Mouse (Mus musculus): ENCODE data around the gene Gm10718. TPM values are rescaled to one million over a fixed set of nuclear protein-coding genes. Genes with fewer than 3 reads are reported as not detected.
"Not testable (repeated sequence)": the region's sequence is repeated elsewhere in the genome, so short reads cannot be mapped to it uniquely, and the experiment has no call there.

Gene Gm10718
- polyA plus RNA-seq, 1 experiment from 2014 or later, result not detected

GRCm38 (mm10) chr9:3030677-3031318 lies 7.5 kb downstream of the Gm10718 start:
- not testable (repeated sequence) for H3K27me3 ChIP-seq (ENCODE audit: low read depth, poor library complexity, severe bottlenecking); H3K27ac ChIP-seq; H3K4me3 ChIP-seq; H3K9me3 ChIP-seq (replicated peaks); H3K36me3 ChIP-seq; H3K4me1 ChIP-seq
- WGBS, result 61% methylated on average over 2 of the region's 10 CpGs
- DNase-seq (ENCODE audit: low spot score), result peak; percentile 70

- H3K9me3 ChIP-seq (replicated peaks); H3K27me3 ChIP-seq (ENCODE audit: low read depth, poor library complexity, severe bottlenecking); H3K4me1 ChIP-seq; DNase-seq (ENCODE audit: low spot score); H3K27ac ChIP-seq; H3K36me3 ChIP-seq; H3K4me3 ChIP-seq: not testable (repeated sequence)
- 57% methylated on average over 1 of the region's 8 CpGs for WGBS
Observed at GRCm38 (mm10) chr9:3034299-3034698, 11.0 kb downstream of the Gm10718 start, which contains the start of gene Gm17535. Gm17535 (plus strand) TSS chr9:3034599.

GRCm38 (mm10) chr9:3036577-3036976 lies 13.2 kb downstream of the Gm10718 start, which contains the start of gene Gm10715:
Gm10715 (plus strand) TSS chr9:3036877.
- H3K4me3 ChIP-seq; H3K9me3 ChIP-seq (replicated peaks); H3K27ac ChIP-seq; H3K4me1 ChIP-seq; DNase-seq (ENCODE audit: low spot score); H3K27me3 ChIP-seq (ENCODE audit: low read depth, poor library complexity, severe bottlenecking); H3K36me3 ChIP-seq: not testable (repeated sequence)
- 82% methylated on average over 8 of the region's 8 CpGs for WGBS

- 73% methylated on average over 4 of the region's 4 CpGs for WGBS
- H3K4me1 ChIP-seq; H3K27ac ChIP-seq; H3K27me3 ChIP-seq (ENCODE audit: low read depth, poor library complexity, severe bottlenecking); H3K9me3 ChIP-seq (replicated peaks); H3K36me3 ChIP-seq; DNase-seq (ENCODE audit: low spot score); H3K4me3 ChIP-seq: not testable (repeated sequence)
Observed at GRCm38 (mm10) chr9:3038161-3038560, 14.8 kb downstream of the Gm10718 start.

Small RNA genes within 50 kb of the gene (microRNA-seq; reads per million reads assigned to microRNA genes)
- gene Mir101c, result not detected

Other genes starting within 250 kb of the Gm10718 start
- gene Gm10722, start 22.6 kb upstream of the Gm10718 start, polyA plus RNA-seq (2016; fragmentation: Nextera tagmentation; extraction: Ambion mirVana), result not detected in 2 replicates
- not detected in 2 replicates for gene Gm11168, start 20.2 kb upstream of the Gm10718 start, polyA plus RNA-seq (2016; fragmentation: Nextera tagmentation; extraction: Ambion mirVana)
- gene Gm10721, start 10.4 kb upstream of the Gm10718 start, polyA plus RNA-seq (2016; fragmentation: Nextera tagmentation; extraction: Ambion mirVana), result not detected in 2 replicates
- gene Gm10720, start 7.9 kb upstream of the Gm10718 start, polyA plus RNA-seq (2016; fragmentation: Nextera tagmentation; extraction: Ambion mirVana), result not detected in 2 replicates
- gene Gm10719, start 6.1 kb upstream of the Gm10718 start, polyA plus RNA-seq (2016; fragmentation: Nextera tagmentation; extraction: Ambion mirVana), result not detected in 2 replicates
- not detected in 2 replicates for gene Gm10717, start 1.9 kb downstream of the Gm10718 start, polyA plus RNA-seq (2016; fragmentation: Nextera tagmentation; extraction: Ambion mirVana)
- gene Gm17535, start 11.1 kb downstream of the Gm10718 start, polyA plus RNA-seq (2016; fragmentation: Nextera tagmentation; extraction: Ambion mirVana), result not detected in 2 replicates
- gene Gm10715, start 13.3 kb downstream of the Gm10718 start, polyA plus RNA-seq (2016; fragmentation: Nextera tagmentation; extraction: Ambion mirVana), result not detected in 2 replicates